Mouse (Mus musculus) adrenal gland, postnatal 36 days (tissue): ENCODE data around the gene Ifnl2. TPM values are rescaled to one million over a fixed set of nuclear protein-coding genes. Genes with fewer than 3 reads are reported as not detected.
A peak's percentile ranks its signal among the peaks of the same experiment; 100 is the strongest.

Source experiments
- DNase-seq, 2 experiments: peaks; one replicate each; pipeline ENCODE4 v3.0.0; 2021; ENCODE audit warnings: mixed read lengths in 1 of 2
- total RNA-seq, 2 experiments: library from RNA; stranded (reverse); gene quantifications; 2 replicates each; pipeline ENCODE4 v1.2.3; 2021

Gene Ifnl2
- total RNA-seq, 2 experiments from 2014 or later = not detected

DNA sequence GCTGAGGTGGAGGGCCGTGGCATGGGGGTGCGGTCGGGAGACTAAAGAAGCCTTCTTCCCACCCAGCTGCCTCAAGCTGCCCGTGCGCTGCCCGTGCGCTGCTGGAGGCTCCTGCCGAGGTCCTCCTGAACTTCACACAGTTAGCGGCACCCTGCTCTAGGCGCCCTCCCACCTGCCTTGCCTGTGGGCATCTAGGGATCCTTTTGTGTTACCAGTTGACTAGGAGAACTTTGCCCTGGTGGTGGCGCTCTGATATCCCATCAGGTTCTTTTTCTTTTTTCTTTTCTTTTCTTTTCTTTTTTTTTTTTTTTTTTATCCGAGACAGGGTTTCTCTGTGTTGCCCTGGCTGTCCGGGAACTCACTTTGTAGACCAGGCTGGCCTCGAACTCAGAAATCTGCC, 19.4 kb downstream of the Ifnl2 start:
- DNase-seq = no peak

DNA sequence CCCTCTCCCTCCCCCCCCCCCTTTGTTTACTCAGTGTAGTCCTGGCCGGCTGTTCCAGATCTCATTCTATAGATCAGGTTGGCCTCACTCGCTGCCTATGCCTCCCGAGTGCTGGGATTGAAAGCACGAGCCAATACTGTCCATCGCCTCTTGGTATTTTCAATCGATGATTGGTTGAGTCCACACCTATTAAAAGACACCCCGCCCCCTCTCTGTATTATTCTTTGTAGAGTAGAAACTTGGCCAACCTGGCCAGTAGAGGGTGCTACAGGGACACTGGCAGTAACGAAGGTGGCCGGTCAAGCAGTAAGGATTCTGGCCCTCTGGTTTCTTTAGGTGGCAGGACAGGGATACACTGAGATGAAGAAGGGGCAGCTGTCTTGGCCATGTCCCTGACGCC, 19.8 kb downstream of the Ifnl2 start:
- peak; percentile 77 to 81 for DNase-seq

DNA sequence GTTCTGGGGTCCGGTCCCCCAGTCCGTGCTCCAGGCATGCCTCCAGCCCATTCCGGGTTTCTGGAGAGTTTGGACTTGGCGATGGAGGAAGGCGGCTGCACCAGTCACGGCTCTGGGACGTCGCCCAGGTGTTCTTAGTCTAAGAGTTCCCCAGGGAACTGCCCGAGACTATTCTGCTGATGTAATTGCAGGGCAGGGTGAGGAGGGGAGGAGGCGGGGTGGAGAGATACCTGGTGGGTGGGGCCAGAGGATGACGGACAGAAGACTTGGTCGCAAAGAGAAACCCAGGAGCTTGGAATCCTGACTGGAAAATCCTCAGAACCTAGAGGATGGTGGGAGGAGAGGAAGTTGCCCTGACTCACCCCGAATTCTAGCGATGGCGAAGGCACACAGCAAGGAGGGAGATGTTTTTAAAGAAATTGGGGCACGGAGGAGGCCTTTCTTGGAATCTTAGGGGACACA, 22.2 kb downstream of the Ifnl2 start:
- DNase-seq = peak in 1 of 2 experiments; percentile 30

DNA sequence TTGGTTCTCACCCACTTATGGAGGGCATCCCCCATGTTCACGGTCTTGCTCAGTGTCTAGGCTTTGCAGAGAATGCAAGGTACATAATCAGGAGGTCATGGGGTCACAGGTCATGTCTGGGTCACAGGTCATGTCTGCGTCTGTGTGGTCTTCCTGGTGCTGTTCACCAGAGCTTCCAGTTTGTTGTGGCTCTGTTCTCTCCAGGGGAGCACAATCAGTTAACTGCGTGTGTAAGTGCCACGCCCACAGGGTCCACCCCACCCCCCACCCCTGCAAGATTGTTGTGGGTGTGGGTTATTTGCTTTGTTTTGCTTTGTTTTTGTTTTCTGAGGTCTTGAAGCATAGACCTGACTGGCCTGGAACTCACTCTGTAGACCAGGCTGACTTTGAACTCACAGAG, 26.1 kb downstream of the Ifnl2 start:
- DNase-seq = no peak

DNA sequence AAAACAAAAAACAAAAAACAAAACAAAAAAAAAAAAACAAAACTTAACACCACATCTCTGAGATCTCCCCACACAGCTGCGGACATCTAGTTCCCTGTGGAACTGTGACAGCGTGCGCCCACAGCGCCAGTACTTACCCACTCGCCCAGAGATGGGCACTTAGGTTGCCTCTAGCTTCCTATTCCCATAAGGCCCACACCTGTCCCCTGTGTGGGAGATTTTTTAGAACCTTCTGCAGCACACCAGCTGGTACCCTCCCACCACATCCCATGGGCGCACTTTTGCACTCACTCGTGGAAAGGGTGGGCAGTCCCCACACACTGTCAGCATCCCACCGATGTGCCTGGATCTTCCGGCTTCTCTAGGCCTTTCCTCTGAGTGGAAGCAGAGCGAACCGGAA, 27.4 kb downstream of the Ifnl2 start:
- no peak for DNase-seq

DNA sequence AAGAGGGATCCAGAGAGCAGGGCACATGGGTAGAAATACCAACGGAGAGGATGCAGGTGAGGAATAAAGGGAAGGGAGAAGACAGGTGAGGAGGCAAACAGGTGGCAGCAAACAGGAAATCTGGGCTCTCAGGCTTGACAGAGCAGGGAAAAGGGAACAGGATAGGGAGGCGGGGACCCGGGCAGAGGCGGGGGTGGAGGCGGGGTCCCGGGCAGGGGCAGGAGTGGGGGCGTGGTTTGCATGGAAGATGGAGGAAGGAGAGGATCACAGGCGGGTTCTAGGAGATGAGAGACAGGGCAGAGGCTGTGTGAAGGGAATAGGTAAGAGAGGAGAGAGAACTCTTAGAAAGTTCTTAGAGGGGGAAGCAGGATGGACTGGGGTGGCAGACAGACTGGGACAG, 31.4 kb downstream of the Ifnl2 start:
- DNase-seq = peak in 1 of 2 experiments; percentile 39

DNA sequence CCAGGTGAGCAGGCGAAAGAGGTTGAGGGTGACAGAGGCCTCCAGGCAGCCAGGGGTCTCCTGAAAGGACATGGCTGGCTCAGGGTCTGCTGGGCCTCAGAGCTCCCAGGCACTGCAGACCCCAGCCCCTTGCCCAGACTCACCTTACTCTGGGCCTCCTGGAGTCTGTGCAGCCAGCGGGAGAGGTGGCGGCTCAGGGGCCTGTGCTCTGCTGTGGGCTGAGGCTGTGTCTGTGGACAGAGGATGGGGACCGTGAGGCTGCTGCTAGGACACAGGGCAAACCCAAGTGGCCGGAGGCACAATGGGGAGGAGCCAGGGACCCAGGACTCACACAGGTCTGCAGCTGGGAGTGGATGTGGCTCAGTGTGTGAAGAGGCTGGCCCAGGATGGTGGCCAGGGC, 32.9 kb downstream of the Ifnl2 start:
- no peak for DNase-seq

DNA sequence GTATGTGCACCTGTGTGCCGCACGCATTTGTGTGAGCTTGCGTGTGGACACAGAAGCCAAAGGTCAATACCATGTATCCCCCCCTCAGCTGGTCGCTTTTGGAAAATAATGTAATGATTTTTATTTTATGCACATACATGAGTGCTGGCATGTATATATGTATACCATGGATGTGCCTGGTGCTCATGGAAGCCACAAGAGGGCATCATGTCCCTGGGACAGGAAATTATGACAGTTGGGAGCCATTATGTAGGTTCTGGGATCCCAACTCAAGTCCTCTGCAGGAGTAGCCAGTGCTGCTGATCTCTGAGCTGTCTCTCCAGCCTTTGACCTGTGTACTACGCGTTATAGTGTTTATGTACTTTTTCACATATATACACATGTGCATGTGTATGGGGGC, 34.1 kb downstream of the Ifnl2 start:
- DNase-seq = no peak

DNA sequence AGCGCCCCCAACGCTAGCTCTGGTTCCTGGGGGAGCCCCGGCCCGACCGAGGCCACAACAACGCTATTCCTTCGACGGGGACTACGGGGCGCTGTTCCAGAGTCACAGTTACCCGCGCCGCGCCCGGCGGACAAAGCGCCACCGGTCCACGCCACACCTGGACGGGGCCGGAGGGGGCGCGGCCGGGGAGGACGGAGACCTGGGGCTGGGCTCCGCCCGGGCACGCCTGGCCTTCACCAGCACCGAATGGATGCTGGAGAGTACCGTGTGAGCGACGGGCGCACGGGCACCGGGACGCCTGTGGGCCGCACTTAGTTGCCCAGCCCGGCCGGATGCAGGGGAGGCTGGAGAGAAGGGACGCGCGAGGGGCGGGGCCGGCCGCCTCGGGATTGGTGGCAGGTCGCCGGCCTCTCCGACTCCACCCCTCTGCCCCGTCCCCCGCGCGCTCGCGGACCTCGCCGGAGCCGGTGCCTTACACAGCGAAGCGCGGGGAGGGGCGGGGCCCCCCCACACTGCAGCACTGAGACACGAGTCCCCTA, 43.0 kb downstream of the Ifnl2 start:
- DNase-seq = peak; percentile 85 to 89

DNA sequence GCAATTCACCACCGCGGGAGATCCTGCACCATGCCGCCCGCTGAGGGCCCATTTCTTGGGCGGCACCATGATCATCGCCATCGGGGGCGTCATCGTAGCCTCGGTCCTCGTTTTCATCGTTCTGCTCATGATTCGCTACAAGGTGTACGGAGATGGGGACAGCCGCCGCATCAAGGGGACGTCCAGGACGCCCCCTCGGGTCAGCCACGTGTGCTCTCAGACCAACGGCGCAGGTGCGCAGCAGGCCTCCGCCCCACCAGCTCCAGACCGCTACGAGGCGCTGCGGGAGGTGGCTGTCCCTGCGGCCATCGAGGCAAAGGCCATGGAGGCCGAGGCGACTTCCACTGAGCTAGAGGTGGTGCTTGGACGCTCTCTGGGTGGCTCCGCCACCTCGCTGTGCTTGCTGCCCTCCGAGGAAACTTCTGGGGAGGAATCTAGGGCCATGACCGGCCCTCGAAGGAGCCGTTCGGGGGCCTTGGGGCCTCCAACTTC, 43.5 kb downstream of the Ifnl2 start:
- no peak for DNase-seq

DNA sequence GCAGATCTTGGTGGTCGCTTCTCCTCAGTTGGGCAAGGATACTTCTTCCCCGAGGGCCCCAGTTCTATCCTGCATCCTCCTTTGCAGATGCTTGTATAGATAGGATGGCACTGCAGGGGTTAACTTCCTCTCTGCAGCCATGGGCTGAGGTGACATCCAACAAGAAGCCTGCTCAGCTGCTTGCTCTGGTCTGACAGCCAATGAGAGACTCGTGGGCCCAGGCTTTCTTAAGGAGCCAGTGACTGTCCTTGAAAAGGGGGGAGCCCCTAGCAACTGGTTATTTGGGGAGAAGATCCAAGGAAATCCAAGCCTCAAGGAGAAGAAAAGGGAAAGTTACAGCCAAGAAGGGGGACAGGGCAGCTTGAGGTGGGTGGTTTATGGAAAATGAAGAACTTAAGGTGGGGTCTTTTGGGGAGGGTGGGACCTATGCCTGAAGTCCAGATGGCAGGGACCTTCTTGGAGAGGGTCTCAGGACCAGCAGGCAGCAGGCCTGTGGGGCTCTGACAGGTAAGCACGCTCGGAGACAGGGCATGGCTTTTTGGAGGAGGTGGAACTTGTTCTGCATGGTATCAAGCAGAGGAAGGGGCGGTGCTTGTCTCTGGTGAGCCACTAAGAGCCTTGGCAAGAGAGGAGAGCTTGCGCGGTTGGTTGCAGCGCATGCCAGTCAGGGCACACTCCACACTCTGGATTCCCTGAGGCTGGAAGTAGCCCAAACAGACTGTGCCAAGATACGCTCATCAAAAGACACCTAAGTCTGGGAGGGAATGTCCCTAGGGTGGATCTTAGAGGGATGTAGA, 45.6 kb downstream of the Ifnl2 start:
- DNase-seq = peak; percentile 80 to 87

DNA sequence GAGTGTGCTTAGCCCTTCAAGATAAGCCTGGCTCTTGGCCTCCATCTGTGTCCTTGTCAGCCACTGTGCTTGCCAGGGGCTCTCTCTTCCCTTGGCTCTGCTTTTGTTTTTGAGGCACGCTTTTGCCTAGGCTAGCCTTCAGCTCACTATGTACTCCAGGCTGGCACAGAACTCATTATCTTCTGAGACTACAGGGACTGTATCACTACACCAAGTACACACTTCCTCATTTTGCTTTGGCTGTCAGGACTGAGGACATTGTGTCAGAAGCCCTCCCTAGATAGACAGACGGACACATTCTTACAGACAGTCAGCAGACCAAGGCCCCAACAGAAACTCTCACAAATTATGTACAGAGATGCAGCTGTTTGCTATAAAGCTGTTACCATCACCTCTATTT, 47.5 kb downstream of the Ifnl2 start:
- DNase-seq = no peak

DNA sequence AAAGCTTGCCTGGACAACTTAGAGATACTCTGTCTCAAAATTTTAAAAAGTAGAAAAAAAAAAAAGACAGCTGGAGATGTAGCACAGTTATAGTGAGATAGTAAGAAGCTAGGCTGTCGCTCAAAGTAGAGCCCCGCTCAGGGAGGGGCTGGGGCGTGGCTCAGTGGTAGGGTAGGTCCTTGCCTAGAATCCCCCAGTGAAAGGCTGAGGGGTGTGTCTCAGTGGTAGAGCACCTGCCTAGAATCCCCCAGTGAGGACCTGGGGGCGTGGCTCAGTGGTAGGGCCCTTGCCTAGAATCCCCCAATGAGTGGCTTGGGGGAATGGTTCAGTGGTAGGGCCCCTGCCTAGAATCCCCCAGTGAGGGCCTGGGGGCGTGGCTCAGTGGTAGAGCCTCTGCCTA, 49.9 kb downstream of the Ifnl2 start:
- DNase-seq = no peak

Other genes with a start within 250 kb of the Ifnl2 start
- gene Eid2, start 242.6 kb downstream of the Ifnl2 start, total RNA-seq = 10 to 100 TPM; 25.2 to 51.2 TPM
- gene Eid2b, start 232.7 kb downstream of the Ifnl2 start, total RNA-seq = 10 to 100 TPM; 13.7 to 18.4 TPM
- gene Selenov, start 219.3 kb downstream of the Ifnl2 start, total RNA-seq = 1 to 10 TPM in 1 of 2 experiments, not detected in 1; 1.1 TPM
- under 1 TPM in 1 of 2 experiments, not detected in 1; 0.89 TPM for gene Dll3, start 208.2 kb downstream of the Ifnl2 start, total RNA-seq
- 100 to 1,000 TPM in 1 of 2 experiments, 10 to 100 TPM in 1; 84.0 to 102 TPM for gene Timm50, start 198.4 kb downstream of the Ifnl2 start, total RNA-seq
- gene Supt5, start 171.7 kb downstream of the Ifnl2 start, total RNA-seq = 100 to 1,000 TPM; 122 to 287 TPM
- gene Rps16, start 159.8 kb downstream of the Ifnl2 start, total RNA-seq = 1,000 to 10,000 TPM; 1,072 to 1,115 TPM
- gene Plekhg2, start 137.9 kb downstream of the Ifnl2 start, total RNA-seq = 10 to 100 TPM; 19.0 to 27.2 TPM
- gene Zfp36, start 130.2 kb downstream of the Ifnl2 start, total RNA-seq = 10 to 100 TPM; 19.0 to 26.1 TPM
- gene Med29, start 117.7 kb downstream of the Ifnl2 start, total RNA-seq = 10 to 100 TPM; 33.6 to 47.4 TPM
- gene Paf1, start 117.5 kb downstream of the Ifnl2 start, total RNA-seq = 10 to 100 TPM; 67.3 to 77.7 TPM
- 1 to 10 TPM; 6.7 to 8.1 TPM for gene Gmfg, start 73.0 kb downstream of the Ifnl2 start, total RNA-seq
- 10 to 100 TPM; 15.6 to 17.5 TPM for gene Lrfn1, start 58.5 kb downstream of the Ifnl2 start, total RNA-seq
- not detected for gene Ifnl3, start 12.4 kb upstream of the Ifnl2 start, total RNA-seq
- not detected for gene Sycn, start 30.4 kb upstream of the Ifnl2 start, total RNA-seq
- gene Nccrp1, start 36.8 kb upstream of the Ifnl2 start, total RNA-seq = under 1 TPM in 1 of 2 experiments, not detected in 1; 0.20 TPM
- gene Samd4b, start 87.7 kb upstream of the Ifnl2 start, total RNA-seq = 10 to 100 TPM; 62.5 to 69.8 TPM
- 10 to 100 TPM; 28.0 to 30.0 TPM for gene Pak4, start 87.7 kb upstream of the Ifnl2 start, total RNA-seq
- not detected for gene Acp7, start 120.9 kb upstream of the Ifnl2 start, total RNA-seq
- 1 to 10 TPM in 1 of 2 experiments, under 1 TPM in 1; 0.86 to 1.6 TPM for gene Fbxo27, start 182.4 kb upstream of the Ifnl2 start, total RNA-seq
- 1 to 10 TPM; 2.2 to 3.5 TPM for gene Fbxo17, start 206.3 kb upstream of the Ifnl2 start, total RNA-seq
- 10 to 100 TPM; 81.4 to 86.2 TPM for gene Mrps12, start 231.4 kb upstream of the Ifnl2 start, total RNA-seq
- 10 to 100 TPM; 18.5 to 18.8 TPM for gene Sars2, start 231.5 kb upstream of the Ifnl2 start, total RNA-seq
- gene Ccer2, start 245.7 kb upstream of the Ifnl2 start, total RNA-seq = not detected